Mouse (Mus musculus): Measurements from ENCODE around the gene Rhof. TPM values are rescaled to one million over a fixed set of nuclear protein-coding genes. Genes with fewer than 3 reads are reported as not detected.

Gene Rhof
- polyA plus RNA-seq, 1 experiment from 2014 or later, result 0.33 TPM

DNA sequence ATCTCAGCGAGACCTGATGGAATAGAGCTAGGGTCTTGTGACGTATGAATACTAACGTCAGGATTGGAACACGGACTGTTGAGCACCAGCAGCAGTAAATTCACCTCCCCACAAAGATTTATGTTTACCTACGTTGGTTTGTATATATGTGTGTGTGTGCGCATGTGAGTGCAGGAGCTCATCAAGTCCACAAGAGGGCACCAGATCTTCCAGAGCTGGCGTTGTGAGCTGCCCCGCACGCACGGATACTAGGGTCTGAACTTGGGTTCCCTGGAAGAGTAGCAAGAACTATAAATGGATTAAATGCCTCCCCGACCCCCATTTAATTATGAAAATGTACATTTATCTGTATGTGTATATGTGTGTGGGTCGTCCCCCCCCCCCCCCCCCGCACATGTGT lies 52.0 kb downstream of the Rhof start:
- TF ChIP-seq CTCF (IDR thresholded peaks at IDR 0.05), result no peak
- CTCF ChIA-PET, result interaction anchor here (1.2 to 1.6 kb wide), 3 partner anchors 12 to 69 kb away, joined by 3 to 4 read pairs (median 3); no protein-coding TSS in a partner anchor
- ATAC-seq (no peak), DNase-seq (ENCODE audit: low read depth, low spot score) (no peak)
- H3K27me3 ChIP-seq, result no peaks in the 10 kb centered on the region
- in situ Hi-C loops (cut with MboI; ENCODE audit: low pct_unique_long_range_greater_than_20kb), result no loop called here
- POLR2A ChIA-PET, result no interaction called here

GRCm38 (mm10) chr5:123080041-123080440 lies 52.5 kb downstream of the Rhof start:
- ATAC-seq (no peak), DNase-seq (ENCODE audit: low read depth, low spot score) (no peak)
- TF ChIP-seq CTCF (IDR thresholded peaks at IDR 0.05), result no peak
- in situ Hi-C loops (cut with MboI; ENCODE audit: low pct_unique_long_range_greater_than_20kb), result no loop called here
- ChIA-PET POLR2A (interaction anchor here (1.0 kb wide), 1 partner anchor 15 kb away, joined by 5 read pairs; no protein-coding TSS in a partner anchor), CTCF (interaction anchor here (1.2 to 1.6 kb wide), 3 partner anchors 13 to 70 kb away, joined by 3 to 4 read pairs (median 3); no protein-coding TSS in a partner anchor)
- H3K27me3 ChIP-seq, result no peaks in the 10 kb centered on the region

GRCm38 (mm10) chr5:123079568-123079967 lies 52.9 kb downstream of the Rhof start:
- CTCF ChIA-PET, result interaction anchor here (1.6 kb wide), 1 partner anchor 13 kb away, joined by 4 read pairs; no protein-coding TSS in a partner anchor
- POLR2A ChIA-PET, result interaction anchor here (1.0 kb wide), 1 partner anchor 16 kb away, joined by 5 read pairs; no protein-coding TSS in a partner anchor
- in situ Hi-C loops (cut with MboI; ENCODE audit: low pct_unique_long_range_greater_than_20kb), result no loop called here
- DNase-seq (ENCODE audit: low read depth, low spot score), result no peak
- H3K27me3 ChIP-seq, result no peaks in the 10 kb centered on the region
- TF ChIP-seq CTCF (IDR thresholded peaks at IDR 0.05), result no peak
- no peak for ATAC-seq

GRCm38 (mm10) chr5:123076419-123077281 lies 55.8 kb downstream of the Rhof start:
- ChIA-PET CTCF (interaction anchor here (1.3 to 2.4 kb wide), 2 partner anchors 79 to 95 kb away, joined by 3 to 7 read pairs; no protein-coding TSS in a partner anchor), POLR2A (interaction anchor here (0.8 to 1.1 kb wide), 2 partner anchors 15 to 80 kb away, joined by 3 to 4 read pairs; no protein-coding TSS in a partner anchor)
- no peak for TF ChIP-seq CTCF (IDR thresholded peaks at IDR 0.05)
- DNase-seq (ENCODE audit: low read depth, low spot score) (no peak), ATAC-seq (peak; percentile 55)
- in situ Hi-C loops (cut with MboI; ENCODE audit: low pct_unique_long_range_greater_than_20kb), result no loop called here
- no peaks in the 10 kb centered on the region for H3K27me3 ChIP-seq

DNA sequence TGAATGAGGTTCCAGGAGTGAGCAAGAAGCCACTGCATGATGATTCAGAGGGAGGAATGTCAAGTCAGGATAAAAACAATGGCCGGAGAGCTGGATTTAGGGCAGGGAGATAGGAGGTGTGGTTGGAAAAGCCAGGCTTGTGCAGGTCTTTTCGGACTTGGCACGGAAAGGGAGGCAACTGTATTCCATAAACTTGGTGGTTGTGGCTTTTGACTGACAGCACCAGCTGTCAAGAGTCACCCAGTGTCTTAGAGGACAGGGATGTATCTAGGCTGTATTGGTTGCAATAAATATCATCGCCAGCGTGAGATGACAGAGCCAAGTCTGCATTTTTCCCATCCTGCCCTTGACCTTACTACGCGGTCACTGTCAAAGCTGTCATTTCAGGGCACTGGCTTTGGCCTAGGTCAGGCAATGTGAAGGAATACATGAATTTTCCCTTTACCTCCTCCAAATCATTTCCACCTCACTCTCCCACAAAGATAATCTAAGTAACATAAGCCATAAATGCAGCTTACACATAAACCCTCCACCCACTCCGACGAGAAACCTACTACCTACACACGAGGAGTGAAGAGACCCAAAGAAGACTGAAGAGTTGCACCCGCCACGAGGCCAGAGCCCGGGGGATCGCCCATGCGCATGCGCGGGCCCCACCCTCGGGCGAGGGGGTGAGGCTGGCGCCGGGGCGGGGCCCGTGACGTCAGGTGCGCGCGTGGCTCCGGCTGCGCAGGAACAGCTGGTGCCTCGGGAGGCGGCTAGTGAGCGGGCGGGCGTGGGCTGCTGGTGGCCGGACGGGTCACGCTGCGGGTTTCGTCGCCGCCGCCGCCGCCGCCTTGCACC lies 56.7 kb downstream of the Rhof start:
- ATAC-seq, result peak; percentile 87
- ChIA-PET CTCF (interaction anchor here (1.1 to 2.4 kb wide), 3 partner anchors 35 to 96 kb away, joined by 3 to 7 read pairs (median 3); no protein-coding TSS in a partner anchor), POLR2A (interaction anchor here (0.7 to 1.1 kb wide), 3 partner anchors 16 to 81 kb away, joined by 3 to 4 read pairs (median 3); no protein-coding TSS in a partner anchor)
- TF ChIP-seq CTCF (IDR thresholded peaks at IDR 0.05), result no peak
- H3K27me3 ChIP-seq, result no peaks in the 10 kb centered on the region
- DNase-seq (ENCODE audit: low read depth, low spot score), result no peak
- in situ Hi-C loops (cut with MboI; ENCODE audit: low pct_unique_long_range_greater_than_20kb), result no loop called here

DNA sequence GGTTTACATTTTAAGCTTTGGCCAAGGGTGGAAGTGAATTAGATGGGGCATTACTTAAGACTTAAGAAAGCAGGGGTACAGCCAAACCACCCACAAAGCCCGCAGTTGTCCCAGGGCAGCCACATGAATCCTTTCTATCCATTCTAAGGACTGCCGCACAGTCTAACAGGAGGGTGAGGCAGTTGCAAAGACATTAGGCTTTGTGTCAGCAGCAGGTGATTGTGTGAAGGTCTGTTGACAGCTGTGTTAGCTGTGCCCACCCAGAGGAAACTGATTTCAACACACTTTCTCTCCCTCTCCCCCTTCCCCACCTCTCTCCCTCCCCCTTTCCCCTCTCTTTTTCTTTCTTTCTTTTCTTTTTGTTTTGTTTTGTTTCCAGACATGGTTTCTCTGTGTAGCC lies 63.8 kb downstream of the Rhof start:
- no peaks in the 10 kb centered on the region for H3K27me3 ChIP-seq
- in situ Hi-C loops (cut with MboI; ENCODE audit: low pct_unique_long_range_greater_than_20kb), result loop anchor here (10.0 kb wide), 1 partner anchor 56 kb away; no protein-coding TSS in a partner anchor
- no peak for TF ChIP-seq CTCF (IDR thresholded peaks at IDR 0.05)
- ChIA-PET POLR2A (no interaction called here), CTCF (interaction anchor here (0.7 to 1.1 kb wide), 2 partner anchors 65 to 101 kb away, joined by 3 to 5 read pairs; no protein-coding TSS in a partner anchor)
- DNase-seq (ENCODE audit: low read depth, low spot score) (no peak), ATAC-seq (no peak)

DNA sequence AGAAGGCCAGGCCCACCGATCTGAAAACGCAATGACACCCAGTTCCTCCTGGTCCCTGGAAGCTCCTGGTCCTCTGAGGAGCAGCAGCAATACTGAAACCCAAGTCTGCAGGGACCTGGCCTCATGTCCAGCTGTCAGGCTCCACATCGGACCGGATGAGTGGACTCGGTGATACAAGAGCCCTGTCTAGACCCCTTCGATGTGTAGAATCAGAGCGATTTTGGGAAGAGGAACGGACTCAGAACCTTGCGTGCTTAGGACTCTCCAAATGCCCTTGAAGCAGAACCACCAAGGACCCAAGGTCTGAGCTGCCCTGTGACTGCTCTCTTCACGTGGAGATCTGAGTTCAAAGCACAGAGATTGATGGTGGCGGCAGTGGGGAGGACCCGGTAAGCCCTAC lies 64.4 kb downstream of the Rhof start, which contains the start of gene Tmem120b:
Tmem120b (plus strand) TSS at position 301 of the 400 bp plus-strand sequence.
- no peaks in the 10 kb centered on the region for H3K27me3 ChIP-seq
- DNase-seq (ENCODE audit: low read depth, low spot score) (no peak), ATAC-seq (no peak)
- CTCF ChIA-PET, result interaction anchor here (0.7 to 1.1 kb wide), 2 partner anchors 65 to 102 kb away, joined by 3 to 5 read pairs; no protein-coding TSS in a partner anchor
- POLR2A ChIA-PET, result interaction anchor here (0.8 kb wide), 1 partner anchor 65 kb away, joined by 3 read pairs; no protein-coding TSS in a partner anchor
- no peak for TF ChIP-seq CTCF (IDR thresholded peaks at IDR 0.05)
- in situ Hi-C loops (cut with MboI; ENCODE audit: low pct_unique_long_range_greater_than_20kb), result loop anchor here (10.0 kb wide), 1 partner anchor 57 kb away; no protein-coding TSS in a partner anchor

DNA sequence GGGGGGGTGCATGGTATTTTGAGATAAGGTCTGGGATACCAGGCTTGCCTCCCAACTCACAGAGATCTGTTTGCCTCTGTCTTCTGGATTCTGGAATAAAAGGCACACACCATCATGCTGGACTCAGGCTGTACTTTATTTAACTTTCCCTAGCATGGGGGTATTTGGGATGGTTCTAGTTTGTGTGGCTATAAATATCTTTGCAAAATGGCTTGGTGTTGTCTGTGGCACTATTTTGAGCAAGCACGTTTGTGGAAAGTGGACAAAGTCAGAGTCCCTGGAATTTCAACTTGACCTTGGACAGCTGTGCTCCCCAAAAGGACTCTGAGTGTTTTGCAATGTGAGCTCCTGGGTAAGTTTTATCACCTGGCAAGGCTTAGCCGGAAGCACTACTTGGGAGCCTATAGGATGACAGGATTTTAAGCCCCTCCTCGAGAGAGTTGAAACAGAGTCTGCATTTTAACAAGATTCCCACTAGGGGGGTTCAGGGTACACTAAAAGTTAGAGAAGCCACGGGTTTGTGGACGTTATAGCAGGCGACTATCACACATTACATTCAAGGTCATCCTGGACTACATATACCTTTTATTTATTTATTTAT lies 65.0 kb downstream of the Rhof start:
- TF ChIP-seq CTCF (IDR thresholded peaks at IDR 0.05), result peak; percentile 58
- DNase-seq (ENCODE audit: low read depth, low spot score) (no peak), ATAC-seq (no peak)
- in situ Hi-C loops (cut with MboI; ENCODE audit: low pct_unique_long_range_greater_than_20kb), result loop anchor here (10.0 kb wide), 1 partner anchor 57 kb away; no protein-coding TSS in a partner anchor
- ChIA-PET CTCF (interaction anchor here (0.9 to 1.7 kb wide), 3 partner anchors 49 to 104 kb away, joined by 3 to 4 read pairs (median 4); no protein-coding TSS in a partner anchor), POLR2A (interaction anchor here (0.8 kb wide), 1 partner anchor 66 kb away, joined by 3 read pairs; no protein-coding TSS in a partner anchor)
- no peaks in the 10 kb centered on the region for H3K27me3 ChIP-seq

DNA sequence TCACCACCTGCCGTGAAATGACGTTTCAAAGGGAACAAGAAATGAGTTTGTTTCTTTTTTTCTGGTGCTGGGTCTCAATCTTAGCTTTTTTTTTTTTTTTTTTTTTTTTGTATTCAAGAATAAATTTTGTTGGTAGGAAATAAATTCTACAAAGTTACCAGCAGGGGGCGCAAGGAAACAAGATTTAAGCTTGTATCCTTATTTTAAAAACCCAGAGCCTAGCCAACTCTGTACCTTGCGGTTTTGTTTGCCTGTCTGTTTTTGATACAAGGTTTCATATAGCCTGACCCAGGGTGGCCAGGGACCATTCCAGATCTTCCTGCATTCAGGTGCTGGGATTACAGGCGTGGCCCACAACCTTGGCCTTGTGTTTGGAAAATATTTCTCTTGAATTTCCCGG lies 68.3 kb downstream of the Rhof start:
- POLR2A ChIA-PET, result interaction anchor here (0.7 kb wide), 1 partner anchor 51 kb away, joined by 10 read pairs; no protein-coding TSS in a partner anchor
- ATAC-seq (no peak), DNase-seq (ENCODE audit: low read depth, low spot score) (no peak)
- in situ Hi-C loops (cut with MboI; ENCODE audit: low pct_unique_long_range_greater_than_20kb), result loop anchor here (5.0 to 10.0 kb wide), 2 partner anchors 61 to 108 kb away; no protein-coding TSS in a partner anchor
- TF ChIP-seq CTCF (IDR thresholded peaks at IDR 0.05), result peak; percentile 54
- no peaks in the 10 kb centered on the region for H3K27me3 ChIP-seq
- CTCF ChIA-PET, result interaction anchor here (0.8 to 3.0 kb wide), 13 partner anchors 50 to 292 kb away, joined by 3 to 12 read pairs (median 4); no protein-coding TSS in a partner anchor
